Mouse (Mus musculus) layer of hippocampus, postnatal 14 days (tissue): ENCODE results near the gene Zfp865. TPM values are rescaled to one million over a fixed set of nuclear protein-coding genes. Genes with fewer than 3 reads are reported as not detected.
"Not testable (repeated sequence)": the region's sequence is repeated elsewhere in the genome, so short reads cannot be mapped to it uniquely, and the experiment has no call there.

Experiments
- DNase-seq, 2 experiments: peaks; one replicate each; pipeline ENCODE4 v3.0.0; 2021 to 2022; ENCODE audit warnings: low spot score in 2 of 2, mixed read lengths in 1 of 2
- total RNA-seq, 2 experiments: library from RNA; stranded (reverse); gene quantifications; 2 replicates each; pipeline ENCODE4 v1.2.3; 2021

Zfp865 gene
- total RNA-seq, 2 experiments from 2014 or later, result 34.6 to 35.8 TPM

DNA sequence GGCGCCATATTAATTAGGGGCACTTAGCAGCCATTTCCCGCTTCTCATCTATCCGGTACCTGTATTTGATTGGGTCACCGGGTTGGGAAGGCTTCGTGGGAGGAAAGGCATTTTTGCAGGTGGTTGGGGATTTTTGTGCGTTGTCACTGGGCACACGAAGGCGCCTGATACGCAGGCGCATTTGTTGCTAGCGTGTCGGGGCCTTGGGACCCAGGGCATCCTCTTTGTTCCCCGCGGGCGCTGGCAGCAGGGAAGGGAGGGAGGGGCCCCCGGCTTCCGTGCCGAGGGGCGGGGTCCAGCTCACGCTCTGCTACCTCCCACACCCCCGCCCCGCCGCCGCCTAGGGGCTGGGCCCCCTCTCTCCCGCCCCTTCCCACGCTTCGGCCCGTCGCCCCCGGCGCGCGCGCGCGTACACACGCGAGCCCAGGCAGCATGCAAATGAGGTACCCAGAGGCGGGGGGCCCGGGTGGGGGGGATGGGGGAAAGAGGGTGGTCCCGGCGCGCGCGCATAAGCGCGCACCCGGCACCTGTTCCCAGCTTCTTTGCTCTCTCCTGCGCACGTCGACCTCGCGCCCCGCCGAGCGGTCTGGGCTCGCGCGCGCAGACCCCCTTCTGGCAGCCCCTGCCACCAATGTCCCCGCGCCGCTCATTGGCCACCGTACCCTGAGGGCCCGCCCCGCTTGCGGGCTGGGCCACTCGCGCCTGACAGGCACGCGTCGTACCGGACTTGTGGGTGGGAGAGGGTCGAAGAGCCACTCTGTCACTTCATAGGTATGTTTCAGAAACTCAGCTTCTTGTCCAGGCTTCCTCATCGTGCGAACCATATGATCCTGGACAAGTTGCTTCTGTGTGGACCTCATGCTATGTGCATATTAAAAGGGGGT is 4.8 kb upstream of the Zfp865 start, which contains the start of gene Gm44973:
TSS of gene Gm44973 (plus strand) at position 379 of the 884 bp plus-strand sequence.
- peak; percentile 95 for DNase-seq

DNA sequence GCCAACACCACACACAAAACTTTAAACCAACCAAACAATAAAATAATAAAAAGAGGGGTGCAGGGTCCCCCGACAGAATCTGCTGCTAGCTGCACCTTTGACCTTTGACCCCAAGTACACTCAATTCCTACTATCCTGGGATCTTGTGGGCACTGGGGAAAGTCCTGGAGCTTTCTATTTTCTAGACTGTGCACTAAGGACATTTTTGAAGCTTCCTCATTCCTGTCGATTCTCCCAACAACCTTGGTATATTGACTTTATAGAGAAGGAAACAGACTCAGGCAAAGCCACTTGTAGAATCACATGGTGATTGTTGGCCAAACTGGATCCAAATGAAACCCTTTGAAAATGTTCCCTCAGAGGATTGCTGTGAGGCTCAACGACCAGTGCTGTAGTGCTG is 4.1 kb upstream of the Zfp865 start:
- no peak for DNase-seq

DNA sequence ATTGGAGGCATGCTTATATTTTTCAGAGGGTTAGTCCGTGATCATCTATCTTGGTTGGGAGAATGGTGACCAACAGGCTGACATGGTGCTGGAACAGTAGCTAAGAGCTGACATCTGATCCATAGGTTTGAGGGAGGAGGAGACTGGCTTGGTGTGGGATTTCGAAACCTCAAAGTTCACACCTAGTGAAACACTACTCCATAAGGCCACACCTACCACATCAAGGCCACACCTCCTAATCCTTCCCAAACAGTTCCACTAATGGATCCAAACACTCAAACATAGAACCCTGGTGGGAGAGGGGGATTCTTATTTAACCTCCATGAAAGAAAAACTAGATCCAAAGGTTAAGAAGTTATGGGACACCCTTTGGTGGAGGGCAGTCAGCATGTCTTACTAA is 3.3 kb upstream of the Zfp865 start:
- no peak for DNase-seq

DNA sequence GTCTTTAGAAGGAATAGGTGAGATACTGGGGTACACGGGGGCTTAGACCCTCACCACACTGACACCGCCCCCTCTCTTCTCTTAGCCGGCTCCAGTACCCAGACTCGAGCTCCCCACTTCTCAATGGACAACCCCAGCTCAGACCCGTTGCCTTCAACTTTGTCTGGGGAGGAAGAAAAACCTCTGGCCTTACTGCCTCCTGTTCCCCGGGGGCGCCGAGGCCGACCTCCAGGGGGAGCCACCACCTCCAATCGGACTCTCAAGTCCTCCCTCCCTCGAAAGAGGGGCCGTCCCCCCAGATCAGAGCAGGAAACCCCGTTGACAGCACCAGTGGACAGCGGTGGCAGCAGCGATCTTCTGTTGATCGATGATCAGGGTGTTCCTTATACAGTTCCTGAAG is 2.8 kb upstream of the Zfp865 start:
- no peak for DNase-seq

DNA sequence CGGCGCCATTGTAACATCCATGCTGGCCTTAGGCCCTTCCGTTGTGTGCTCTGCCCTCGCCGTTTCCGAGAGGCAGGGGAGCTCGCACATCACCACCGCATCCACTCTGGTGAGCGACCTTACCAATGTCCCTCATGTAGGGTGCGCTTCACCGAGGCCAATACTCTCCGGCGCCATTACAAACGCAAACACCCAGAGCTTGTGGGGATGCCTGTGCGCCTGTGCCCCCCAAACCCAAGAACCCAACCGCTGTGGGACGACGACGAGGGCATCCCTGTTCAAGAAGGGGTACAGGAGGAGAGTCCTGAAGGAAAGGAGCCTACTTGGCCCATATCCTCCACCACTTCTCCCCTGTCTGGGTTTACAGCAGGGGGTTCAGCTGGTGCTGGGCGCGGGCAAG is 2.2 kb upstream of the Zfp865 start:
- DNase-seq, result no peak

- not testable (repeated sequence) for DNase-seq
These were observed 600 bp upstream of the Zfp865 start for GRCm38 (mm10) chr7:5019576-5019975.

DNA sequence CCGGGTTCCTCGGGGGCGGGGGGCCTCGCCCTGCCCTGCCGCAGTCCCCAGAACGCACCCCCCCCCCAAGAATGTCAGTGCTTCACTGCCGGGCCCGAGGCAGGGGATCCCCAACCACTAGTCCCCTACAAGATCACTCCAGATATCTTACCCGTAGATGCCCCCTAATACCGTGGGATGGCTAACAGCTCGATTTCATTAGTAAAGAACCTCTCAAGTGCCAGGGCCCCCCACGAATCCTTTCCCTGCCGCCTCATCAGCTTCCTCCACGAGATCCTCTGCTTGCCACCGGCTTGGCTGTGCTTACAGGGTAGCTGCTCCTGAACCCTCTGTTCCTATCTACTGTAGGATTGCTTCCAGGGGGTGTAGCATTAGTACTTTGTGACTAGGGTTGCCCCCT is 509 bp downstream of the Zfp865 start:
- no peak for DNase-seq

GRCm38 (mm10) chr7:5021197-5021596 is 1.0 kb downstream of the Zfp865 start:
- no peak for DNase-seq

DNA sequence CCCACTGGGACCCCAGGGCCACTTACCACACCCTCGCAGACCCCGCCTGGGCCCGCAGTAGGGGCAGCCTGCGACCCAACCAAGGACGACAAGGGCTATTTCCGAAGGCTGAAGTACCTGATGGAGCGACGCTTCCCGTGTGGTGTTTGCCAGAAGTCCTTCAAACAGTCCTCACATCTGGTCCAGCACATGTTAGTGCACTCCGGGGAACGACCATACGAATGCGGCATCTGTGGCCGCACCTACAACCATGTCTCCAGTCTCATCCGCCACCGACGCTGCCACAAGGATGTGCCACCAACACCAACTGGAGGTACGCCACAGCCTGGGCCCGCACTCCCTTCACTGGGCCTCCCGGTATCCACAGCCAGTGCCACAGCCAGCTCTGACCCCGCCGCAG is 9.4 kb downstream of the Zfp865 start:
- DNase-seq, result no peak

DNA sequence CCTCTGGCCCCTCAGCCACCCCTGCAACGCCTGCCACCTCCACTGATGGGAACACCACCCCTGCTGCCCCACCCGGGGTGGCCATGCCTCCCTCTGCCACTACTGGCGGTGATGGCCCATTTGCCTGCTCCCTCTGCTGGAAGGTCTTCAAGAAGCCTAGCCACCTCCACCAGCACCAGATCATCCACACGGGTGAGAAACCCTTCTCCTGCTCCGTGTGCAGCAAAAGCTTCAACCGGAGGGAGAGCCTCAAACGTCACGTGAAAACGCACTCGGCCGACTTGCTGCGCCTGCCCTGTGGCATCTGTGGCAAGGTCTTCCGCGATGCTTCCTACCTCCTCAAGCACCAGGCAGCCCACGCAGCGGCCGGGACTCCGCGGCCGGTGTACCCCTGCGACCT is 9.8 kb downstream of the Zfp865 start:
- no peak for DNase-seq

DNA sequence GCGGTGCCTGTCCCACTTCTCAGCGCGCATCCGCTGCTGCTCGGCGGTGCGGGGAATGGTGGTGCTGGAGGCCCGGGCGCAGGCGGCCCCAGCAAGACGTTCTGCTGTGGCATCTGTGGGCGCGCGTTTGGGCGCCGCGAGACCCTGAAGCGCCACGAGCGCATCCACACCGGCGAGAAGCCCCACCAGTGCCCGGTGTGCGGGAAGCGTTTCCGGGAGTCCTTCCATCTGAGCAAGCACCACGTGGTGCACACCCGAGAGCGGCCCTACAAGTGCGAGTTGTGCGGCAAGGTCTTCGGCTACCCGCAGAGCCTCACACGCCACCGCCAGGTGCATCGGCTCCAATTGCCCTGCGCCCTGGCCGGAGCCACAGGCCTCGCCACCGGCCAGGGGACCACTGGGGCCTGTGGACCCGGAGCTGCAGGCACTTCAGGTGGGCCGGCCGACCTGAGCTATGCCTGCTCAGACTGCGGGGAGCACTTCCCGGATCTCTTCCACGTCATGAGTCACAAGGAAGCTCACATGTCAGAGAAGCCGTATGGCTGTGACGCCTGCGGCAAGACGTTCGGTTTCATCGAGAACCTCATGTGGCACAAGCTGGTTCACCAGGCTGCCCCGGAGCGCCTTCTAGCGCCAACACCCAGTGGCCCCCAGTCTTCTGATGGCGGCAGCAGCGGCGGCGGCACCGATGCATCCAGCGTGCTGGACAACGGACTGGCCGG is 10.5 kb downstream of the Zfp865 start:
- no peak for DNase-seq

GRCm38 (mm10) chr7:5031496-5031895 is 11.3 kb downstream of the Zfp865 start:
- DNase-seq, result no peak

GRCm38 (mm10) chr7:5033818-5034217 is 13.6 kb downstream of the Zfp865 start, which contains the start of gene 4632433K11Rik:
4632433K11Rik (plus strand) TSS chr7:5034118.
- no peak for DNase-seq

DNA sequence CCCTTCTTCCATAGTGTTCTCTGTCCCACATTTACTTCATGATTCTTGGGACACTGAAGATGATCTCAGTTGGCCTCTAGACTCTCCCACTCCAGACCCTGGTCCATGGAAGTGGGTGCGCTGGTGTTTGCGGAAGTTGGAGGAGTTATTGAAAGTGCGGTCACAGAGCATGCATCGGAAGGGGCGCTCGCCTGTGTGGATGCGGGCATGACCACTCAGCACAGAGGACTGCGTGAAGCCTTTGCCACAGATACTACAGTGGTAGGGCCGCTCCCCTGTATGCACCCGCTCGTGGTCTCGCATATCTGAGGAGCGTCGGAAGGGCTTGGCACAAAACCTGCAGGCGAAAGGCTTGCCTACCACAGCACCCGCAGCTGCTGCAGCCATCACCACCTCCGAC is 15.5 kb downstream of the Zfp865 start:
- no peak for DNase-seq

GRCm38 (mm10) chr7:5036136-5036535 is 16.0 kb downstream of the Zfp865 start:
- DNase-seq, result no peak

DNA sequence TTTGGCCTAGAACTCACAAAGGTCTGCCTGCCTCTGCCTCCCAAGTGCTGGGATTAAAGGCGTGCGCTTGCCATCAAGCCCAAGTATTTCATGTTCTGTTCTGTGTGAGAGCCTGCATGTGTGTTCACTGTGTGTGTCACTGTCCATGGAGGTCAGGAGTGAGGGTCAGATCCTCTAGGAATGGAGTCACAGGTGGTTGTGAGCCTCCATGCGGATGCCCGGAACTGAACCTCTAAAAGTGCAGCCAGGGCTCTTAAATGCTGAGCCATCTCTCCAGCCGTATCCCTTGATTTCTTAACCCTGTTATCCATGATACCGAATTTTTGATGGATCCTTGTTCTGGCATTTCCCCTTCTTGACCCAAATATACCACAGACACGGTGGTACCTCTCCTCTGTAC is 16.9 kb downstream of the Zfp865 start:
- DNase-seq, result no peak

DNA sequence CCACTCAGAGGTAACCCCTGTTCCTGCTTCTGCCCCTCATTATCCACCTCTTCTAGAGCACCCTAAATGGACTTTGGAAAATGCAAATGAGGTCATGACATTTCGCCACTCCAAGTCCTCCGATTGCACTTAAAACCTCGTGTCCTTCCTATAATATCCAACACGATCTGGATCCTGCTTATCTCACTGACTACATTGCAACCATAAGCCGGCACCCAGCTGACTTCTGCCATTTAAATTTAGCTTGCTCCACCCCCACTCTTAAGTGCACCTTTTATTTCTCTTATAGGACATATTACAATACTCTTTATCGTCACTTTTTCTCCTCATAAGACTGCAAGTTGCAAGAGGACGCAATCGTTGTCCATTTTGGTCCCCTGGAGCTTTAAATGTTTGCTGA is 17.3 kb downstream of the Zfp865 start:
- no peak for DNase-seq

DNA sequence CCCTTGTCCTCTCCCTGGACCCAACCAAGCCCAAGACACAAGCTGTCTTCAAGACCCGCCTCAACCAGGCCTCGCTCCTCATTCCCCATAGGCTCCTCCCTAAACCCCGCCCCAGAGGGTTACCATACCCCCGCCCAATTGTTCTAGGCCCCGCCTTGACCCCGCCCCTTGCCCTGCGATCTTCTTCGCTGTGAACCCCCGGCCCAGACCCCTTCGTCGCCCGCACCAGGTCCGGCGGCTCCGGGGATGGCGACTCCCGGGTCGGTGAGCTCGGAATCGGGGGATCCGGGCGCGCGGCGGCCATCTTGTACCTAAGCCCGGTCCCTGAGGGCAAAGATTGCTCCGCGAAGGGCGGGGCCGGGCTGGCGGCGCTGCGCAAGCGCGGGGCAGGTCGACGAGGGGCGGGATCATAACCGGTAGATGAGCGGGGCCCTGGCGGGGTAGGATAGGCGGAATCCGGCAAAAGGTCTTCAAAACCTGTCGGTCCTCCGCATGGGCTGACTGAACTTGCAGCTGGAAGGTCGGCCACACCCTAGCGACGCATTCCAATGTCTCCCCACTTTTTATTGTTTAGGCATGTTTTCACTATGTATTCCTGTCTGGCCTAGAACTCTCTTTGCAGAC is 18.0 kb downstream of the Zfp865 start, which contains the start of gene Zfp784:
TSS of gene Zfp784 (minus strand) at position 338 of the 624 bp plus-strand sequence.
- DNase-seq, result peak; percentile 91 to 95

- DNase-seq, result no peak
These were observed 18.8 kb downstream of the Zfp865 start for GRCm38 (mm10) chr7:5038940-5039339.

DNA sequence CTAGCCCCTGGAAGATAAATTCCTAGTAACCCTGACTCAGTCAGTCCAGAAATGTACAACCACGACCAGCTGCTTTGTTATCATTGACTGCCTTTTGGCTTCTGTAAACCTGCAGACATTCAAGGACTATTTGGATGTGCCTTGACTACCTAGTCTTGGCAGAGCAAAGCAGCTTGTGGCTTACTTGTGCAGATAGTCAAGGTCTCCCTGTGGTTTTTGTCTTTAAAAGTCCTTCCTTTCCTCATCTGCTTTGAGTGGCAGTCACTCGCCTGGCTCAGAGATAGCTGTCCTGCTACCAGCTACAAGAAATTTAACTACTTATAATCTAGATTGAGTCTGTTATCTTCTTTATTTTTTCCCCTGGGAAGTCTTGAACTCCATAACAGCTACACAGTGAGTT is 24.8 kb downstream of the Zfp865 start:
- no peak for DNase-seq

- DNase-seq, result no peak
These were observed 25.9 kb downstream of the Zfp865 start for GRCm38 (mm10) chr7:5046112-5046511.

DNA sequence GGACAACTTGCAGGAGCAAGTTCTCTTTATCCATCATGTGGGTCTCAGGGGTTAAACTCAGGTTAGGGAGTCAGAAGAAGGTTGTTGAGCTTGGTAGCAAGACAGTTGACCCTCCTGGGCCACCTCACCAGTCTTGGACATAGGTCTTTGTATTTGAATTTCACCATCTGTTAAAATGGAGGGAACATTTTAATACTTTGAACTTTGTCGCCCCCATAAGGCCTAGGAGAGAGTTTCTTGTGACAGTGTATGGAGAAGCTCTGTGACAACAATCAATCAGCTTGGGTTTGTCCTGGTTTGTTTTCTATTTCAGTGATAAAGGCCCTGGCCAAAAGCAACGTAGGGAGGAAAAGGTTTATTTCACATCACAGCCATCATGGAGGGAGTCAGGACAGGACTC is 27.1 kb downstream of the Zfp865 start:
- peak in 1 of 2 experiments; percentile 50 for DNase-seq
